In genomic region chr13:119713107-119713787, GRCm38 (mm10) we compare ENCODE assay signal across 17 mouse cellular contexts. TPM values are rescaled to one million over a fixed set of nuclear protein-coding genes. Genes with fewer than 3 reads are reported as not detected.
A peak's percentile ranks its signal among the peaks of the same experiment; 100 is the strongest.
DNase-seq lines count a peak whose midpoint lies in the region; ATAC-seq and TF ChIP-seq lines count a peak whose summit lies in the region.
"Had no signal": no experiment of that assay in that cellular context is flagged by ENCODE, and none has a peak within 500 bp of the region (broad histone marks: within the 10 kb centered on the region; RNA-seq: fewer than 3 reads in every experiment).

No protein-coding gene starts in this region.

- H3K4me1 ChIP-seq in forebrain, embryonic 13.5 days = no peaks in the 10 kb centered on the region
- no peaks in the 10 kb centered on the region for H3K4me1 ChIP-seq in forebrain, embryonic 11.5 days (replicated peaks; ENCODE audit: control insufficient read depth, insufficient read depth, low read length)
- H3K4me1 ChIP-seq in bone marrow, adult 2 months (ENCODE audit: control insufficient read depth, insufficient read depth, low read length) = peaks cover 2% of the 10 kb centered on the region
- peaks cover 17% of the 10 kb centered on the region for H3K4me1 ChIP-seq in liver, postnatal 0 days (ENCODE audit: insufficient read depth)
- no peaks in the 10 kb centered on the region for H3K4me1 ChIP-seq in embryonic facial prominence, embryonic 10.5 days
- H3K4me1 ChIP-seq: neural tube, embryonic 15.5 days had no signal

- H3K27me3 ChIP-seq in forebrain, embryonic 13.5 days = no peaks in the 10 kb centered on the region
- no peaks in the 10 kb centered on the region for H3K27me3 ChIP-seq in forebrain, embryonic 11.5 days (ENCODE audit: control insufficient read depth, insufficient read depth, low read length)
- H3K27me3 ChIP-seq in liver, postnatal 0 days (ENCODE audit: insufficient read depth, low read length) = no peaks in the 10 kb centered on the region
- H3K27me3 ChIP-seq in embryonic facial prominence, embryonic 10.5 days (replicated peaks; ENCODE audit: low read depth, poor library complexity, severe bottlenecking) = no peaks in the 10 kb centered on the region
- H3K27me3 ChIP-seq: heart, embryonic 12.5 days; megakaryocyte, embryonic 14.5 days; neural tube, embryonic 15.5 days had no signal

- ATAC-seq in forebrain, embryonic 13.5 days = 0 out of 2 replicates have a peak, but pooled peaks have one; percentile 11
- no peak for ATAC-seq in forebrain, embryonic 11.5 days (replicated peaks; ENCODE audit: low FRiP score)
- peak; percentile 69 for ATAC-seq in liver, postnatal 0 days

- no peaks in the 10 kb centered on the region for H3K9me3 ChIP-seq in forebrain, embryonic 13.5 days (replicated peaks)
- no peaks in the 10 kb centered on the region for H3K9me3 ChIP-seq in forebrain, embryonic 11.5 days (ENCODE audit: control insufficient read depth, low read length)
- H3K9me3 ChIP-seq in liver, postnatal 0 days (ENCODE audit: low read length) = no peaks in the 10 kb centered on the region
- no peaks in the 10 kb centered on the region for H3K9me3 ChIP-seq in embryonic facial prominence, embryonic 10.5 days
- H3K9me3 ChIP-seq: heart, embryonic 12.5 days; megakaryocyte, embryonic 14.5 days; neural tube, embryonic 15.5 days had no signal

- no peak overlapping the region for H3K27ac ChIP-seq in forebrain, embryonic 13.5 days
- no peak overlapping the region for H3K27ac ChIP-seq in forebrain, embryonic 11.5 days (ENCODE audit: low read depth, low read length)
- peak overlapping the region; percentile 65 for H3K27ac ChIP-seq in bone marrow, adult 2 months (ENCODE audit: control insufficient read depth, insufficient read depth, low read depth, low read length, poor library complexity)
- peak overlapping the region; percentile 86 for H3K27ac ChIP-seq in liver, postnatal 0 days (ENCODE audit: low read depth)
- no peak overlapping the region for H3K27ac ChIP-seq in embryonic facial prominence, embryonic 10.5 days (replicated peaks)
- H3K27ac ChIP-seq: neural tube, embryonic 15.5 days had no signal

- no peak overlapping the region for H3K4me2 ChIP-seq in forebrain, embryonic 13.5 days
- no peak overlapping the region for H3K4me2 ChIP-seq in forebrain, embryonic 11.5 days (ENCODE audit: low read depth, low read length, severe bottlenecking)
- no peak overlapping the region for H3K4me2 ChIP-seq in liver, postnatal 0 days (ENCODE audit: low read depth, low read length)
- H3K4me2 ChIP-seq: heart, embryonic 12.5 days; neural tube, embryonic 15.5 days had no signal

- intact Hi-C loops in left cerebral cortex, postnatal 4 days (cut with DNase I) = no loop called here
- intact Hi-C loops in left cerebral cortex, postnatal 25 days (cut with DNase I) = no loop called here

- DNase-seq in forebrain, embryonic 11.5 days (ENCODE audit: low spot score) = no peak
- peak; percentile 25 for DNase-seq in left cerebral cortex, postnatal 4 days
- DNase-seq in left cerebral cortex, postnatal 25 days (ENCODE audit: low spot score in 2 of 2) = no peak
- no peak for DNase-seq in liver, postnatal 0 days
- no peak for DNase-seq in gastrocnemius, adult 18-20 months (ENCODE audit: low spot score)
- no peak for DNase-seq in embryonic facial prominence, embryonic 10.5 days (ENCODE audit: low spot score)
- DNase-seq: adrenal gland, postnatal 25 days; B cell, adult 2 months; gastrocnemius, postnatal 25 days; kidney, adult 8-10 months; kidney, postnatal 4 days; right cerebral cortex, adult 18-20 months had no signal

- peaks cover 50% of the 10 kb centered on the region for H3K36me3 ChIP-seq in forebrain, embryonic 13.5 days (ENCODE audit: poor library complexity, severe bottlenecking)
- H3K36me3 ChIP-seq in forebrain, embryonic 11.5 days (ENCODE audit: control insufficient read depth, insufficient read depth, low read length) = peaks cover 2% of the 10 kb centered on the region; the same call in 1 of the 2 replicates
- no peaks in the 10 kb centered on the region; the same call in 1 of the 2 replicates for H3K36me3 ChIP-seq in liver, postnatal 0 days (replicated peaks; ENCODE audit: insufficient read depth, low read length)
- peaks cover 40% of the 10 kb centered on the region for H3K36me3 ChIP-seq in embryonic facial prominence, embryonic 10.5 days (replicated peaks)

- no peak overlapping the region for H3K9ac ChIP-seq in forebrain, embryonic 13.5 days
- no peak overlapping the region for H3K9ac ChIP-seq in forebrain, embryonic 11.5 days (ENCODE audit: low read length)
- no peak overlapping the region for H3K9ac ChIP-seq in liver, postnatal 0 days (replicated peaks)
- H3K9ac ChIP-seq: heart, embryonic 12.5 days; neural tube, embryonic 15.5 days had no signal

- TF ChIP-seq CTCF in bone marrow, adult 2 months (IDR thresholded peaks at IDR 0.05; ENCODE audit: control insufficient read depth, insufficient read depth, low read length) = no peak
- TF ChIP-seq CTCF in liver, postnatal 0 days (IDR thresholded peaks at IDR 0.05; ENCODE audit: low read depth) = no peak

- H3K4me3 ChIP-seq in forebrain, embryonic 13.5 days = no peak overlapping the region
- H3K4me3 ChIP-seq in forebrain, embryonic 11.5 days (ENCODE audit: low read depth, low read length) = no peak overlapping the region
- no peak overlapping the region for H3K4me3 ChIP-seq in bone marrow, adult 2 months (replicated peaks; ENCODE audit: control insufficient read depth, low read depth, low read length)
- H3K4me3 ChIP-seq in liver, postnatal 0 days (ENCODE audit: low read depth, low read length) = no peak overlapping the region
- no peak overlapping the region for H3K4me3 ChIP-seq in embryonic facial prominence, embryonic 10.5 days
- H3K4me3 ChIP-seq: heart, embryonic 12.5 days; megakaryocyte, embryonic 14.5 days; neural tube, embryonic 15.5 days had no signal

- 77% methylated on average over 8 of the region's 8 CpGs for WGBS in forebrain, embryonic 13.5 days
- 75% methylated on average over 8 of the region's 8 CpGs for WGBS in forebrain, embryonic 11.5 days
- 29% methylated on average over 8 of the region's 8 CpGs for WGBS in bone marrow, adult 2 months
- WGBS in liver, postnatal 0 days (ENCODE audit: insufficient replicate concordance) = 43% methylated on average over 8 of the region's 8 CpGs
- WGBS in embryonic facial prominence, embryonic 10.5 days = 75% methylated on average over 8 of the region's 8 CpGs

- no peak for TF ChIP-seq POLR2A in bone marrow, adult 2 months (IDR thresholded peaks at IDR 0.05; ENCODE audit: borderline replicate concordance, control insufficient read depth, low read depth, low read length)

- TF ChIP-seq EP300 in liver, postnatal 0 days (IDR thresholded peaks at IDR 0.05; ENCODE audit: low read depth) = 0 out of 2 replicates have a peak, but pooled peaks have one; percentile 52

RNA-seq across cellular contexts. Expression of gene Hmgcs1, which starts 23.1 kb away (rescaled TPM):
- 322 and 362 TPM in 2 replicates for polyA plus RNA-seq in forebrain, embryonic 13.5 days (2015; fragmentation: Nextera tagmentation; extraction: Ambion mirVana)
- 389 and 403 TPM in 2 replicates for polyA plus RNA-seq in forebrain, embryonic 11.5 days (2014; fragmentation: Nextera tagmentation; extraction: Ambion mirVana)
- 100 to 1,000 TPM; 814 to 887 TPM for total RNA-seq in left cerebral cortex, postnatal 4 days (2021)
- 100 to 1,000 TPM; 301 to 304 TPM for total RNA-seq in left cerebral cortex, postnatal 25 days (2021)
- polyA plus RNA-seq in bone marrow, adult 2 months (2011; ENCODE audit: insufficient read depth, insufficient read length, low replicate concordance, missing spikeins) = 6.7 and 14.8 TPM in 2 replicates
- 81.2 and 94.7 TPM in 2 replicates for polyA plus RNA-seq in liver, postnatal 0 days (2015; fragmentation: Nextera tagmentation; extraction: Ambion mirVana)
- 10 to 100 TPM; 23.7 to 26.7 TPM for total RNA-seq in gastrocnemius, adult 18-20 months (2021)
- 245 and 273 TPM in 2 replicates for polyA plus RNA-seq in embryonic facial prominence, embryonic 10.5 days (2016; fragmentation: Nextera tagmentation; extraction: Ambion mirVana)

RNA-seq across cellular contexts. Expression of gene Nim1k, which starts 42.4 kb away (rescaled TPM):
- 4.2 and 4.8 TPM in 2 replicates for polyA plus RNA-seq in forebrain, embryonic 13.5 days (2015; fragmentation: Nextera tagmentation; extraction: Ambion mirVana)
- 4.9 and 5.8 TPM in 2 replicates for polyA plus RNA-seq in forebrain, embryonic 11.5 days (2014; fragmentation: Nextera tagmentation; extraction: Ambion mirVana)
- total RNA-seq in left cerebral cortex, postnatal 4 days (2021) = 10 to 100 TPM; 11.6 to 12.3 TPM
- total RNA-seq in left cerebral cortex, postnatal 25 days (2021) = 10 to 100 TPM; 13.6 to 16.3 TPM
- 0.18 and 0.37 TPM in 2 replicates for polyA plus RNA-seq in bone marrow, adult 2 months (2011; ENCODE audit: insufficient read depth, insufficient read length, low replicate concordance, missing spikeins)
- 0.22 and 0.32 TPM in 2 replicates for polyA plus RNA-seq in liver, postnatal 0 days (2015; fragmentation: Nextera tagmentation; extraction: Ambion mirVana)
- total RNA-seq in gastrocnemius, adult 18-20 months (2021) = 1 to 10 TPM; 1.3 to 1.6 TPM
- polyA plus RNA-seq in embryonic facial prominence, embryonic 10.5 days (2016; fragmentation: Nextera tagmentation; extraction: Ambion mirVana) = 1.2 and 1.7 TPM in 2 replicates

Comparison
In these comparisons a context has a peak if more than half of its experiments do, and no peak if none do; other contexts are left out.
1. H3K27ac ChIP-seq: peak in bone marrow, adult 2 months (single experiment) and liver, postnatal 0 days (single experiment); none in forebrain, embryonic 13.5 days (single experiment), forebrain, embryonic 11.5 days (single experiment) and embryonic facial prominence, embryonic 10.5 days (single experiment).